Comparison of ENCODE assay signal across 19 mouse cellular contexts in genomic region chr7:90440044-90440443, GRCm38 (mm10). TPM values are rescaled to one million over a fixed set of nuclear protein-coding genes. Genes with fewer than 3 reads are reported as not detected.
"Had no signal": no experiment of that assay in that cellular context is flagged by ENCODE, and none has a peak within 500 bp of the region (broad histone marks: within the 10 kb centered on the region; RNA-seq: fewer than 3 reads in every experiment).

No protein-coding gene starts in this region.

- H3K9ac ChIP-seq: neural tube, embryonic 13.5 days; neural tube, embryonic 15.5 days; stomach, embryonic 15.5 days had no signal

- H3K27me3 ChIP-seq: neural tube, embryonic 13.5 days; neural tube, embryonic 15.5 days; stomach, embryonic 15.5 days had no signal

- H3K4me3 ChIP-seq: neural tube, embryonic 13.5 days; neural tube, embryonic 15.5 days; stomach, embryonic 15.5 days had no signal

- H3K9me3 ChIP-seq: neural tube, embryonic 13.5 days; neural tube, embryonic 15.5 days; stomach, embryonic 15.5 days had no signal

- H3K4me2 ChIP-seq: neural tube, embryonic 13.5 days; neural tube, embryonic 15.5 days; stomach, embryonic 15.5 days had no signal

- H3K36me3 ChIP-seq: neural tube, embryonic 13.5 days; neural tube, embryonic 15.5 days; stomach, embryonic 15.5 days had no signal

- H3K27ac ChIP-seq: neural tube, embryonic 13.5 days; neural tube, embryonic 15.5 days; stomach, embryonic 15.5 days; stomach, postnatal 0 days had no signal

- H3K4me1 ChIP-seq: stomach, embryonic 15.5 days had no signal

- DNase-seq: retina, postnatal 1 day; right cerebral cortex, adult 18-20 months; right cerebral cortex, postnatal 14 days; right cerebral cortex, postnatal 25 days; right cerebral cortex, postnatal 4 days; spleen, adult 18-20 months; thymus, adult 18-20 months; thymus, adult 2 months; thymus, postnatal 14 days; thymus, postnatal 25 days; thymus, postnatal 36 days; thymus, postnatal 4 days had no signal

RNA-seq across cellular contexts. Expression of gene Ccdc89, which starts 13.7 kb away (rescaled TPM):
- total RNA-seq: neutrophil, adult 5-6 weeks had no signal
- polyA plus RNA-seq: small intestine, adult 2 months; spleen, adult 2 months had no signal
